Mouse (Mus musculus) erythroid progenitor cell, adult 5-6 weeks (primary cell): ENCODE data around the gene Gm20388. TPM values are rescaled to one million over a fixed set of nuclear protein-coding genes. Genes with fewer than 3 reads are reported as not detected.

Source experiments
- ATAC-seq: replicated peaks from 2 replicates; pipeline ENCODE4 v1.8.0; 2016; ENCODE audit warnings: moderate number of reproducible peaks, mild to moderate bottlenecking, moderate TSS enrichment, inconsistent platforms; ENCODE audit not compliant: poor library complexity, low FRiP score, severe bottlenecking
- total RNA-seq, 2 experiments: library from RNA; stranded (forward) in 1 of 2; stranded (reverse) in 1 of 2; fragments of 150-400 nt in 1 of 2; fragments of 186-747, 209-891 nt in 1 of 2; gene quantifications; 2 replicates each; pipeline versions ENCODE4 v1.2.3 to v1.2.4; 2015 to 2017; ENCODE audit warnings: low replicate concordance in 2 of 2

Gene Gm20388
- total RNA-seq, 2 experiments from 2014 or later: 4.2 TPM; not detected in 1

GRCm38 (mm10) chr8:122211591-122211990, 2300.9 kb downstream of the Gm20388 start:
- ATAC-seq: no peak

DNA sequence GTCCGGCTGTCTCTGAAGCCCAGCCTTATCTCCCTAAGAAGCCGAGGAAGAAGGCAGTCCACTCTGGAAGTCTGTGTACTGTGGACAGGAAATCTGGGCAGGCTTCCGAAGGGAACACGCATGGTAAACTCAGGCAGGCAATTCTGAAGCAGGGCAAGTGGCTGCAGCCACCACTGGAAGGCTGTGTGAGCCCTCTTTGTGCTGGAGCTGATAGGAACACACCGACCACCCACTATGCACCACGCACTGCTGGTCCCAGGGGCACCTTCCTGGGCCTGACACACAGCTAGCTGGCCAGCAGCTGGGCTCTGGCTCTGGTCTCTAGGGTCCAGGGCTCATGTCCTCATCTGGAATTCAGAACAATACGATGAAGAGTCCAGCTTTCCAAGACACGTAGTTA, 2305.0 kb downstream of the Gm20388 start:
- ATAC-seq: no peak

DNA sequence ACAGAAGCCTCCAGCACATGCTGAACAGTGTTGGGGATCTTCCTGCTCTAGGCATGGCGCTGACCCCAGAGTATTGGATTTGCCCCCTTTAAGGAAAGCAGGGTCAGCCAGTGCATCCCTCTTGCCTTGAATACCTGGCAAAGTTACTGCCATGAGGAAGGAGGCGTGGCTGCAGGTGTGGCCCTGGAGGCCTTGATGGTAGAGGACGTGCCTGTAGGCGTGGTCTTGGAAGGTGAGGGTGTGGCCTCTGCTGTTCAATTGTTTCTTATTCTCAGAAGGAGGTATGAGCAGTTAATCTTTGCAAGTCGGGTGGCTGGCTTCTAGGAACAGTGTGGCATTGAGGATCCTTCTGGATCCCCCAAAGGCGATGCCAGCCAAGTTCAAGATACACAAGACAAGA, 2305.8 kb downstream of the Gm20388 start:
- no peak for ATAC-seq

- ATAC-seq: no peak
These were observed 2307.0 kb downstream of the Gm20388 start for GRCm38 (mm10) chr8:122217456-122218177.

- no peak for ATAC-seq
These were observed 2313.5 kb downstream of the Gm20388 start for GRCm38 (mm10) chr8:122223976-122224649.

- ATAC-seq: no peak
These were observed 2314.0 kb downstream of the Gm20388 start for GRCm38 (mm10) chr8:122224650-122225022.

GRCm38 (mm10) chr8:122225446-122225845, 2314.8 kb downstream of the Gm20388 start:
- ATAC-seq: no peak

DNA sequence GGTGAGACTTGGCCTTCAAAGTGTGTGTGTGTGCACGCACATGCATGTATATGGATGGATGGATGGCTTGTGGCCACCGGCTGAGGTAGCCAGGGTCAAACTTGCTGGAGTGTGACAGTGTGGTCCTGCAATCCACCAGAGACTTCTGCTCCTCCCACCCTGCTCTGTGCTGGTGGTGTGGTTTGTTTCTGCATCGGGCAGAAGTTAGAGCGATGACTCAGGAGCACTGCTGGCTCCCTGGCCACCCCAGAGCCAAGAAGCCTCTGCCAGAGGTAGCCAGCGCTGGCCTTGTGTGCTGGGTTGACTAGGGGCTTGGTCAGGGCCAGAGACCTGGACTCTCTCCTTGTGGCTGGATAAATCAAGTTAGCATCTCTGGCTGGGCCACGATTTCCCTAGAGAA, 2316.7 kb downstream of the Gm20388 start:
- ATAC-seq: no peak

GRCm38 (mm10) chr8:122228792-122229575, 2318.3 kb downstream of the Gm20388 start:
- ATAC-seq: no peak

DNA sequence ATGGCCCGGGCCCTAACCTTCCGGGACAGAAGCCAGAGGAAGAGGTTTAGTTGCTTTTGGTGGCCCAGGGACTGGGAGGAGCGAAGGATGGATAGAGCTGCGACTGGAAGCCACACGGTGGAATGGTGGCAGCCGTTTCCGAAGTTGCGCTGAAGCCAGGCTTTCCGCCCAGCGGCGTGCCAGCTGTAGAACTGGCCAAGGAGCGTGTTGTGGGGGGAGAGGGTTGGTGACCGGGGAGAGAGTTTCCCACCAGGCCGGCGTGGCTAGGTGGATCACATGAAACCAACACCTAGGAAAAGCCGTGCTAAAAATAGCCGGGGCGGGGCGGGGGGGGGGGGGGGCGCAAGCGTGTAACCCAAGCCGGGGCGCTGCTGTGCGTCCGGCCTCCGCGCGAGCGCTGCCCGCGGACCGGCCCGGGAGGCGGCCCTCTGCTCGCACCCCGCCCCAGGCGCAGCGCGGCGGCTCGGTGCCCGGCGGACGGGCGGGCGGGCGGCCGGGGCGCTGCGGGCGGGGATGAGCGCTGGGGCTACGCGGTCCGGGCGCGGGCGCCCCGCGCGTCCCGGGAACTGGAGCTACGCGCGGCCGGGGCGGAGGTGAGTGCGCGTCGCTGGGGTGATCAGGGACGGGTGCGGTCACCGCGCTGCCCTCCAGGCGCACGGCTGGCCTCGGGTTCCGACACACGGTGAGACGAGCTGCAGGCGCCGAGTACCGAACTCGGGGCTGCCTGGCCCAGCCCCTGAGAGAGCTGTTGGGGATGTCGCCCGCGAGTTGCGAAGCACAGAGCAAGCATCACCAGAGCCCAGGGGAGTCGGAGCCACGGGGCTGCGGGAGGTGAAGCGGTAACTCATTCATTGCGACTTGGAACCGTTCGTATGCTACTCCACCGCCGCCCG, 2319.4 kb downstream of the Gm20388 start:
- no peak for ATAC-seq

DNA sequence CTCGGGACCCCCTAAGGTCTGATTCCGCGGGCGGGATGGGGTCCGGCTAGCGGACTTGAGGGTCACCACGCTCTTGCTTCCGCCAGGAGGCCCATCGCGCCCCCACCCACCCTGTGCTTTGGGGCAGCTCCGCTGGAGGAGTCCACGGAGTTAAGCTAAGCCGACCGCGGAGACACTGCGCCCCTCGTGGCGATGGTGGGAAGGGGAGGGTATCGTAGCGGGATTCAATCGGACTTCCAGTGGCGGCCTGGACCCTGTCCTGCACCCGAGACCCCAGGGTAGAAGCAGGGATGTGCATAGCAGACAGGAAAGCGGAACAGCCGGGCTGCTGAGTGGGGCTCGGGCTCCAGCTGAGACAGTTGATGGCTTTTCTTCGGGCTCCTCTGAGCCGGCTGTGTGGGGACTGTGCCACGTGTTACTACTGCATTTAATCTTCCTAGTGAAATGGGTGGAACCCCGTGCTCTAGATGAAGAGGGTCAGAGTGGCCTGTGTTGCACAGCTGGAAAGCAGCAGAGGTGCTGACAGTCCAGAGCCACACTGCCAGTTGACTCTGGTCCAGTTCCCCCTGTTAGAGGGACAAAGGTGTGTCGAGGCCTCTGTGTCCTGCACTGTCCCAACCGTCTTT, 2320.2 kb downstream of the Gm20388 start:
- no peak for ATAC-seq

- ATAC-seq: no peak
These were observed 2323.4 kb downstream of the Gm20388 start for GRCm38 (mm10) chr8:122234055-122234454.

GRCm38 (mm10) chr8:122236521-122236920, 2325.9 kb downstream of the Gm20388 start:
- ATAC-seq: no peak

DNA sequence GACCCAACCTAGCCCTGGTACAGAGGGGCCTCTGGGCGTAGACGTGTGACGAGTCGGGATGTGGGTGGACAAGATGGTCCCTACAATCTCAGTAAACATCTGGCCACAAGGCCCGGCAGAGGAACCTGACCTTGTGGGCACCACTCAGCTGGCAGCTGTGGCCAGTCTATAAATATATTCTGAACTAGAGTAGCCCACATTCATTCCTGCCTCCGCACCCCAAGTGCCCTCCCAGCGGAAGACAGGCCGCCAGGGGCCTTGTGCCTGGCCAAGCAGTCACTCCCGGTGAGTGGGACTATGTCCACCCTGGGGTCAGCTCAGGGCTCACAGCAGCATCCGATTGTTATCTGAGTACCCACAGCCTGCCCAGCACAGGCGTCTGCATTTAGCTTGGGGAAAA, 2327.6 kb downstream of the Gm20388 start:
- no peak for ATAC-seq

GRCm38 (mm10) chr8:122238731-122239130, 2328.1 kb downstream of the Gm20388 start:
- ATAC-seq: no peak

DNA sequence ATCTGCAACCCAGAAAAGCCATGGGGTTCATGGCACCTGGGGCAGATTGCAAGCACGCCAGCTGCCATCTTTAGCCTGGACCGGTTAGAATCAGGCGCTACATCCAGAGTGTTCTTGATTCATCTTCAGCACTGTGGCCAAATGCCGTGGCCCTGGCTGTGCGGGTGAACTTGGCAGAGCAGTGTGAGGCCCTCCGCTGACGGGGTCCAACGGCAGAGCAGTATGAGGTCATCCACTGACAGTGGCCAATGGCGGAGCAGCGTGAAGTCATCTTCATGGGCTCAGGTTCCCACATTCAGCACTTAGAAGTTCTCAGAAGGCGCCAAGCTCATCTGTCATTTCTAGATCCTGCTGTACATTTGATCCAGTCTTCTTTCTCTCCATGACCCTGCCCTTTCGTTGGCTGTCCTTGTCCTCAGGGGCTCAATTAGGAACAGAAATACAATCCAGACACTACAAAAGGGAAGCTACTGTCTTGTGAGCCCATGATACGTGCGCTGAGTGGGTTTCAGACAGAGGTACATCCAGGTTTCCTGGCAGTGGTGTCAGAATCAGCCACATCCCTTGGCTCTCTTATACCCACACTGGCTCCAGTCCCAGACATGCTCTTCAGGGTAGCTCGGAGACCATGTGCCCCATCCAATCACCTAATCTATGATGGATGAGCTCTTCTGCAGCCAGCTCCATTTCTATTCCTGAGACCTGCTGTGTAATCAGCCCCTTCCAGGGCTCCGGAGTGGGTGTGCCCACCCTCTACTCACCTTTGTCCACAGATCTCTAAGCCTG, 2329.8 kb downstream of the Gm20388 start:
- ATAC-seq: no peak

- ATAC-seq: no peak
These were observed 2332.7 kb downstream of the Gm20388 start for GRCm38 (mm10) chr8:122243310-122243709.

GRCm38 (mm10) chr8:122245161-122245560, 2334.5 kb downstream of the Gm20388 start:
- ATAC-seq: no peak
